Mouse (Mus musculus) gastrocnemius, adult 2 months (tissue): ENCODE results near the gene Zfp574. TPM values are rescaled to one million over a fixed set of nuclear protein-coding genes. Genes with fewer than 3 reads are reported as not detected.

Source experiments
- DNase-seq: peaks from one replicate; pipeline ENCODE4 v3.0.0; 2022
- H3K27ac ChIP-seq: fragments of 200-600 bp; 2 replicates; pipeline ENCODE4 v1.8.1; 2022; ENCODE audit warnings: mild to moderate bottlenecking
- H3K4me3 ChIP-seq: fragments of 200-600 bp; 2 replicates; pipeline ENCODE4 v1.8.1; 2022; ENCODE audit warnings: mild to moderate bottlenecking, moderate library complexity
- CTCF ChIP-seq: fragments of 200-600 bp; IDR thresholded peaks from 2 replicates; pipeline ENCODE4 v1.8.1; 2022; ENCODE audit warnings: antibody characterized with exemption, mild to moderate bottlenecking, moderate library complexity
- intact Hi-C: fragments of 180-260 bp; cut with DNase I; formaldehyde crosslinking; loops from one replicate; pipeline ENCODE4 v1.15.1; 2025
- total RNA-seq, 2 experiments: library from RNA; stranded (reverse); gene quantifications; 2 replicates each; pipeline ENCODE4 v1.2.3; 2021

The Zfp574 gene
- total RNA-seq, 2 experiments from 2014 or later = 7.2 to 9.2 TPM

- Histone ChIP-seq H3K27ac (peak overlapping the region; percentile 91), H3K4me3 (peak overlapping the region; percentile 90)
- no peak for DNase-seq
- intact Hi-C loops = loop anchor here (2.0 to 10.0 kb wide), 4 partner anchors 105 to 677 kb away; partner anchors contain the start of genes Arhgef1, Dedd2, Hnrnpul1 and Rabac1
- TF ChIP-seq CTCF = no peak
These were observed 5.0 kb downstream of the Zfp574 start for GRCm38 (mm10) chr7:25077414-25077755.

GRCm38 (mm10) chr7:25079496-25080026, 7.2 kb downstream of the Zfp574 start:
- no peak overlapping the region for H3K27ac ChIP-seq
- TF ChIP-seq CTCF = no peak
- no peak for DNase-seq
- H3K4me3 ChIP-seq = no peak overlapping the region
- intact Hi-C loops = loop anchor here (5.0 to 10.0 kb wide), 2 partner anchors 177 to 675 kb away; partner anchors contain the start of genes Arhgef1 and Hnrnpul1

- no peak overlapping the region for H3K27ac ChIP-seq
- intact Hi-C loops = no loop called here
- no peak for TF ChIP-seq CTCF
- H3K4me3 ChIP-seq = no peak overlapping the region
- DNase-seq = no peak
These were observed 8.1 kb downstream of the Zfp574 start for GRCm38 (mm10) chr7:25080431-25080830.

- intact Hi-C loops = no loop called here
- DNase-seq = no peak
- Histone ChIP-seq H3K4me3 (no peak overlapping the region), H3K27ac (no peak overlapping the region)
- peak; percentile 63 for TF ChIP-seq CTCF
These were observed 10.1 kb downstream of the Zfp574 start for GRCm38 (mm10) chr7:25082510-25082909.

- intact Hi-C loops = no loop called here
- DNase-seq = no peak
- TF ChIP-seq CTCF = no peak
- Histone ChIP-seq H3K4me3 (no peak overlapping the region), H3K27ac (no peak overlapping the region)
These were observed 12.3 kb downstream of the Zfp574 start for GRCm38 (mm10) chr7:25084621-25085020.

GRCm38 (mm10) chr7:25086656-25087055, 14.3 kb downstream of the Zfp574 start:
- peak; percentile 50 for TF ChIP-seq CTCF
- DNase-seq = no peak
- Histone ChIP-seq H3K4me3 (no peak overlapping the region), H3K27ac (no peak overlapping the region)
- intact Hi-C loops = no loop called here

GRCm38 (mm10) chr7:25087256-25087912, 15.0 kb downstream of the Zfp574 start:
- Histone ChIP-seq H3K4me3 (no peak overlapping the region), H3K27ac (no peak overlapping the region)
- TF ChIP-seq CTCF = no peak
- intact Hi-C loops = no loop called here
- DNase-seq = no peak

- TF ChIP-seq CTCF = no peak
- no peak for DNase-seq
- intact Hi-C loops = no loop called here
- Histone ChIP-seq H3K27ac (no peak overlapping the region), H3K4me3 (no peak overlapping the region)
These were observed 15.6 kb downstream of the Zfp574 start for GRCm38 (mm10) chr7:25087972-25088371.

- intact Hi-C loops = no loop called here
- no peak for TF ChIP-seq CTCF
- H3K27ac ChIP-seq = no peak overlapping the region
- H3K4me3 ChIP-seq = no peak overlapping the region
- no peak for DNase-seq
These were observed 16.2 kb downstream of the Zfp574 start for GRCm38 (mm10) chr7:25088531-25088930.

GRCm38 (mm10) chr7:25088968-25089367, 16.6 kb downstream of the Zfp574 start:
- DNase-seq = no peak
- no peak overlapping the region for H3K27ac ChIP-seq
- H3K4me3 ChIP-seq = no peak overlapping the region
- TF ChIP-seq CTCF = no peak
- intact Hi-C loops = no loop called here

- intact Hi-C loops = loop anchor here (5.0 kb wide), 1 partner anchor 58 kb away; no protein-coding TSS in a partner anchor
- TF ChIP-seq CTCF = no peak
- H3K4me3 ChIP-seq = no peak overlapping the region
- no peak overlapping the region for H3K27ac ChIP-seq
- DNase-seq = no peak
These were observed 17.5 kb downstream of the Zfp574 start for GRCm38 (mm10) chr7:25089875-25090274.

GRCm38 (mm10) chr7:25098169-25098568, 25.8 kb downstream of the Zfp574 start:
- intact Hi-C loops = no loop called here
- no peak for DNase-seq

GRCm38 (mm10) chr7:25099581-25099980, 27.2 kb downstream of the Zfp574 start:
- Histone ChIP-seq H3K4me3 (no peak overlapping the region), H3K27ac (no peak overlapping the region)
- no peak for DNase-seq
- TF ChIP-seq CTCF = no peak
- intact Hi-C loops = no loop called here

More at GRCm38 (mm10) chr7:25098169-25098568, 25.8 kb downstream of the Zfp574 start:
- TF ChIP-seq CTCF = no peak
- Histone ChIP-seq H3K4me3 (no peak overlapping the region), H3K27ac (no peak overlapping the region)
